Mouse (Mus musculus) cerebellum, adult 8-10 months (tissue): ENCODE data around the gene 4930535I16Rik.
"Not testable (repeated sequence)": the region's sequence is repeated elsewhere in the genome, so short reads cannot be mapped to it uniquely, and the experiment has no call there.

Experiments used
- DNase-seq: peaks from one replicate; pipeline ENCODE4 v3.0.0; 2022

The 4930535I16Rik gene

GRCm38 (mm10) chr4:123917548-123918140 is at the start of gene 4930535I16Rik:
Gene 4930535I16Rik (minus strand): TSS chr4:123918022.
- DNase-seq = no peak

DNA sequence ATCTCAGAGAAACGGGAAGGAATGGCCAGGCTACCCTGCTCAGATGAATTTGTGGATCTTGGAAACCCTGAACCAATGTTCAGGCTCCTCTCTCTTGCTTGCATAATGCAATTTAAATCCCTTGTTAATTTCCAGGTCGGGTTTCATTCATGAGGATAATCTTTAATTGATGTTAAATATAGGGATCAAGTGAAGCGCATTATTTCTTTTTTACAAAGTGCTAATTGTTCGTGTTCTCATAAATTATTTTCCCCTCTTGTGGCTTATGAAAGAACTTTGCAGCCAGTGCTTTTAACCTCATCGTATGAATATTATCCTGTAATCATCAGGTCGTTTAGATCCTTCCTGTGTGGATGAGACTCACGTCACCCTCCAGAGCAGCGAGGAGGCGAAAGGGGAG is 44.9 kb upstream of the 4930535I16Rik start:
- no peak for DNase-seq

- DNase-seq = no peak
These were observed 43.1 kb upstream of the 4930535I16Rik start for GRCm38 (mm10) chr4:123960955-123961354.

DNA sequence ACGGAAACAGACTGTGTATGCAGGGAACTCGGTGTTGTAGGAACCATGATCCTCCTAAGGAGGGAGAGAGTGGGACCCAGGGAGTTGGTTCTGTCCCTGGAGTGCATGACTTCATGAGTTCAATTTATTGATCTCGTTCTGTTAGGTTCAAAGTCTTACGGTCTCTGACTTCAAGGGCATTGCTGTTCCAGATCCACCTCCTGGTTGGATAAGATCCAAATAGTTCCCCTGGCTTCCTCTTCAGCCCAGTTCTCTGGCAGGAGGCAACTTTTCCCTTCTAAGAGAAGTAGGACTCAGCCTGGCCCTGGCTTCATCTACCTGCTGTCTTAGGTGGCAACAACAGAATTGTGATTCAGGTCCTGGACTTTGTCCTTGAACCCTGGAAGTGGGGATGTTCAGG is 40.1 kb upstream of the 4930535I16Rik start:
- DNase-seq = no peak

DNA sequence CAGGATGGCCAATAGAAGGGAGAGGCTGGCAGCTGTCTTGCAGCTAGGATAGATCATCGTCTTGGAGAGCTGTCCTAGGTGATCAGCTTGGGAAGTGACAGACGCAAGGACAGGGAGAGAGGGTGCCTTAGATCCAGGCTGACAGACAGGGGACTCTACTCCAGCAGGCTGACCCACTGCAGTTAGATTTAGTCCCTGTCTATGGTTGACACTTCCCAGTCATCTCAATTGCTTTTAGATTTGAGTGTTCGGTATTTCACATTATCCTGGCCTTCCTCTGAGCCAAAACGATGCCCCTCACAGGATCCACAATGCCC is 39.6 kb upstream of the 4930535I16Rik start:
- no peak for DNase-seq

- peak; percentile 73 for DNase-seq
These were observed 39.1 kb upstream of the 4930535I16Rik start for GRCm38 (mm10) chr4:123956703-123957491.

GRCm38 (mm10) chr4:123952059-123952458 is 34.2 kb upstream of the 4930535I16Rik start:
- DNase-seq = no peak

DNA sequence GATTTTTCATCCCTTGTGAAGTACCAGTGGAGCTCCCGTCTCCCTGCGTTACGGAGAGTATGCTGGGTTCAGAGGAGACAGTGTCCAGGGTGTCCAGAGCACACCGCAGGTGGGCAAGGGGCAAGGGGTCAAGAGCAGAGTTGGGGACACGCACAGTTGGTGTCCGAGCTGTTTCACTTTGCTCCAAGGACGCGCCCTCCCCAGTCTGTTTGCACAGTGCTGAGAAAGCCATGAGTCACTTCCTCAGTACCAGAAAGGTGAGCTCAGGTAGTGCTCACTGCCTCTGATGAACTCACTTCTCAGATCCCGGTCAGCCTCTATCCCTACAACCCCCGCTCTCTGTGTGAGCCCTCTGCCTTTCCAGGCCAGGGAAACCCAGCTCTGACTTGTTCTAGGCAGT is 31.8 kb upstream of the 4930535I16Rik start:
- DNase-seq = no peak

GRCm38 (mm10) chr4:123948901-123949300 is 31.1 kb upstream of the 4930535I16Rik start:
- DNase-seq = no peak

DNA sequence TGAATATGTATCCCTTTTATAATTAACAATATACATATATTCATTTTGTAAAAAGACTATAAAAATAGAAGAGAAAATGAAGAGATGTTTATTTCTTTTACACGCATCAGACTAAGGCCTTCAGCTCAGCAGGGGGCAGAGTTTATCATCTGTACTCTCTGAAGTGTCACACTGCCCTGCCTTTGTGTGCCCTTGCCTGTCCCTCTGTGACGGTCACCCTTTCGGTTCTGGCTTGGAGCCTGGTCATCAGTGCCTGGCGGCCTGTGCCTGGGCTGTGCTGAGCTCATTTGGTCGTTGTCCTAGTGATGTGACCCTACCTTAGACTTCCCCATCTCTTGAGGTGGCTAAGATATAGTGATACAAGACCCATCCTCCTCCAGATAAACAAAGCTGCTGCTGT is 29.3 kb upstream of the 4930535I16Rik start:
- DNase-seq = no peak

DNA sequence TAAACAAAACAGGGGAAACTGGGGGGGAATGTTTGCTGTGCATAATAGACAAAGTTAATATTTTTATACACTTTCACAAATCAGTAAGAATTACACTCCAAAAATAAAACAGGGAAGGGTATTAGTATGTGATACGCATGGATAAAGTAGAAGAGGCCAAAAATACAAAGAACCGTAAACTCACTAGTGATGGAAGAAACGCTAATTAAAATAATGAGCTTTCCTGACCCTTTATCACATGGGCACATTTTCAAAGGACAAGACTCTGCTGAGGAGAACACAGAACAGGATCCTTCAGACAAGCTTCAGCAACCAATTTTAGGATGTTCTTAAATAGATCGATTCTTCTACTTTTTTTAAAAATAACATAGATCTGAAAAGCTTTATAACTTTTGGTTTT is 28.9 kb upstream of the 4930535I16Rik start:
- no peak for DNase-seq

- not testable (repeated sequence) for DNase-seq
These were observed 23.1 kb upstream of the 4930535I16Rik start for GRCm38 (mm10) chr4:123940878-123941277.

DNA sequence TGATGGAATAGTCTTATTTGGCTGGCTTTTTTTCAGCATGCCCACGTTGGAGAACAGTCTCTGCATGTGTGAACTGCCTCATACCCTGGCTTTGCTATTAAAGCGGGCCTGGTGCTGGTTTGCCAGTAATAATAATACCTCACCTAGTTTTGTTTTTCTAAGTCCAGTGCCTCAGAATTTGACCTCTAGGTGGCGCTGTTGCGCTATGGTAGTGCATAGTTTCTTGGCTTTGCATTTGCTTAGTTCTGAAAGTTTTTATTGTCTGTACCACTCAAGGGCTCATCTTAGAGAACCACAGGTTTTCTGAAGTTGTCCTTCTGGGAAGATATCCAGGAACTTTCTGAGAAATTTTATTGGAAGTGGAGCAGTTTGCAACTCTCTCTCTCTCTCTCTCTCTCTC is 22.0 kb upstream of the 4930535I16Rik start:
- peak; percentile 49 for DNase-seq

GRCm38 (mm10) chr4:123936059-123936458 is 18.2 kb upstream of the 4930535I16Rik start:
- DNase-seq = no peak

DNA sequence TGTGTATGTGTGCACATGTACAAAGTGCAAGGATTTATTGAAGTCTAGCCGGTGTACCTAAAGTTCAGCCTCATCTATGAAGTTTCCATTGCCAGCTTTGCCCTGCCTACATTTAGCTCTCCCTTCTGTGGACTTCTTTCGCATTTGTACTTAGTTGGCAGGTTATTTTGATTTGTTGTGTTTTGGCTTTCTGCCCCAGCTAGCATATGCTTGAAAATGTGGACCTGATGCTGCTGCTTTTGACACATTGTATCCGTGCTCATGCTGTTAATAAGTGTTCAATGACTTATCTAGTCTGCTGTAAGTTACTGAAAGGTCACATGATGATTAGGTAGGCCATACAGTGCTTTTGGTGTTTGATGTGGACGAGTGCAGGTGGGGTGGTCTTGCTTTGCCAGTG is 16.5 kb upstream of the 4930535I16Rik start:
- peak; percentile 37 for DNase-seq

DNA sequence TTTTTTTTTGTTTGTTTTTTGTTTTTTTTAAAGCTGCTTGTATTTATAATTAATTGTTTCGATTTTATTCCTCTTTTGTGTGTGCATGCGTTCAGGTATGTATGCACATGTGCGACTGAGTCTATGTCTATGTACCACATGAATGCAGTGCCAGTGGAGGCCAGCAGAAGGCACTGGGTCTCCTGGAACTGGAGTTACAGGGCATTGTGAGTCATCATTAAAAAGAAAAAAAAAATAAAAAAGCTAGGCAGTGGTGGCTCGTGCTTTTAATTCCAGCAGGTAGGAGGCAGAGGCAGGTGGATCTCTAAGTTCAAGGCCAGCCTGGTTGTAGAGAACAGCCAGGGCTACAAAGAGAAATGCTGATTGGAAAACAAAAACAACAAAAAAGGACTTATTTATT is 12.2 kb upstream of the 4930535I16Rik start:
- no peak for DNase-seq

DNA sequence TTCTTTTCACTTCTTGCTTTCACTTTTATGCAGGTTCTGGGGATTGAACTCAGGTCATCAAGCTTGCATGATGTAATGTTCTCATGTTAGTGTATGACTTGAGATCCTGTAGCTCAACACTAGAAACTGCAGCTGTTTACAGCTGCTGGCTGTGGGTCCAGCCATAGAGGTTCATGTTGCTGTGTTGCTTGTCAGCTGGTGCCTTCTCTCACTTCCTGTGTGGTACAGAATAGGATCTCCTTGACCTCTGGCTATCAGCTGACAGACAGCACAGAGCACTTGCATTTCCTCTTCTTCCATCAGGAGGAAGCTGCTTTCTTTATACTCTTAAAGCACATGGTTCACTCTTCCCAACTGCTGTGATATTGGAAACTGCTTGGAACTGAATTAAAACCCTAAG is 10.1 kb upstream of the 4930535I16Rik start:
- DNase-seq = no peak

GRCm38 (mm10) chr4:123921055-123921565 is 3.3 kb upstream of the 4930535I16Rik start:
- no peak for DNase-seq

- DNase-seq = no peak
These were observed 1.0 kb upstream of the 4930535I16Rik start for GRCm38 (mm10) chr4:123918851-123919250.

DNA sequence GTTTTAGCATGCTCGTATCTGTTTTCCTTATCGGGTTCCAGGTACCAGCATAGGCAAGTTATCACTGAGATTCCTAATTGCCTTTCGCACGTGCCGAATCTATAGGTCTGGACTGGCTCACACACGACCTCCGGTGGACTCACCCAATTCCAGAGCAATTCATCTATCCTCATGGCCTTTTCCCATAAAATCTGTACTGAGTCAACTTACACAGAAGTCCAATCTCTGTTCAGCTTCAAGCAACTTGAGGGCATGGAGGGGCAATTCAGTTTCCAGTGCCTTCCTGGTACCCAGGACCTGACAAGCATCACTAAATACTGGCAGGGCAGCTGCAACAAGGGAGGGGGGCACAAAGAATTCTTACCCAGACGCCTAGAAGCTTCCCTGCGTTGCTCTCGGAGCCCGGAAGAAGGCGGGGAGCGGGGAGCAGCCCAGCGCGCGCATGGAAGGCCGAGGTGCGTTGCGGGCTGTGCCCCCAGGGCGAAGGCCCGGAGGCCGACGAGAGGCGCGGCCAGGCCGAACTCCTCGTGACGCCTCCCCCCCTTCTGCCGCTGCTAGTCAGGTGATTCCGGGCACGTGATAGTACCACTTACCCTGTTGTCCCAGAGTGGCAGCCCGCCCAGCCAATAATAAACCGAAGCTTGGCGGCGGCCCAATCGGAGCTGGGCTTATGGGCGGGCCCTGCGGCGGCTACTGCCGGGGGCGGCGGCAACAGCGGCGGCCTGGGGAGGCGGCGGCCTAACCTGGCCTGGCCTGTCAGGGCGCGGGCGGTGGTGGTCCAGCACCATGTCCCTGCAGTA is 874 bp downstream of the 4930535I16Rik start, which contains the start of gene Rragc:
Rragc (plus strand) TSS at position 699 of the 800 bp plus-strand sequence.
- DNase-seq = peak; percentile 100

- no peak for DNase-seq
These were observed 5.4 kb downstream of the 4930535I16Rik start for GRCm38 (mm10) chr4:123912431-123912830.

GRCm38 (mm10) chr4:123911503-123911902 is 6.3 kb downstream of the 4930535I16Rik start:
- no peak for DNase-seq

DNA sequence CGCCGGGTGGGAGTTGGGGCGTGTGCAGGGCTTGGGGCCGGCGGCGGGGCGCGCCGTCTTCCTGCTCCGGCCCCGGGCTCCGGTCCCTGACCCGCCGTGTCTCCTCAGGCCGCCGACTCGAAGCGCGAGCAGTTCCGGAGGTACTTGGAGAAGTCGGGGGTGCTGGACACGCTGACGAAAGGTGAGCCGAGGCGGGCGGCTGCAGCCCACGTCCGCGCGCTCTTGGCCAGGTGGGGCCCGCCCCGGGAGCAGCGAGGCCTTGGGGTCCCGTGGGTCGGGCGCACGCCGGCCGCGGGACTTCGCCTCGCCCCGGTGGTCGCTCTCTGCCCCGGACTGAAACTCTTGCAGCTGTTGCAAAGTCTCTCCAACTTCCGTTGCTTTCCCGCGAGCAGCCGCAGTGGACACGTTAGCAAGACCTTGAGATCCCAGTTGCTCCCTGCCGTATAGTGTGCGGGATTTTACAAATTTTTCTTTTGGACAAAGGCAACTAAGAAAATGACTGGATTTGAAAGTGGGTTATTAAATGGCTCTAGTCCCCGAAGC is 12.6 kb downstream of the 4930535I16Rik start:
- no peak for DNase-seq
